Mouse (Mus musculus): ENCODE measurements around the gene Gja4.

GRCm38 (mm10) chr4:127313861-127314260 is at the start of gene Gja4:
- TF ChIP-seq POLR2A (IDR thresholded peaks at IDR 0.05; ENCODE audit: borderline replicate concordance, extremely low read depth, low read depth, low read length) (peak; percentile 78), CTCF (IDR thresholded peaks at IDR 0.05; ENCODE audit: insufficient read depth, low read length) (no peak)

All from lung, adult 2 months (tissue).